Mouse (Mus musculus) liver, adult 2 months (tissue): ENCODE measurements around the gene Slc34a3. TPM values are rescaled to one million over a fixed set of nuclear protein-coding genes. Genes with fewer than 3 reads are reported as not detected.

Experiments used
- DNase-seq: peaks from one replicate; pipeline ENCODE4 v3.0.0-alpha.2; 2011; ENCODE audit warnings: low read depth, low spot score; ENCODE audit errors: extremely low read depth
- H3K27ac ChIP-seq: fragments of 200-500 bp; replicated peaks from 2 replicates; pipeline ENCODE4 v1.5.1; 2012; ENCODE audit warnings: low read depth, mild to moderate bottlenecking, control low read depth, inconsistent platforms, low read length; ENCODE audit not compliant: insufficient read depth
- H3K27me3 ChIP-seq: fragments of 200-500 bp; 2 replicates; pipeline ENCODE4 v1.6.1; 2012; ENCODE audit warnings: mild to moderate bottlenecking, moderate library complexity, low read length, inconsistent platforms; ENCODE audit not compliant: control insufficient read depth, insufficient read depth
- H3K36me3 ChIP-seq: fragments of 200-500 bp; 2 replicates; pipeline ENCODE4 v1.6.1; 2012; ENCODE audit warnings: low read length, inconsistent platforms; ENCODE audit not compliant: control insufficient read depth, insufficient read depth
- H3K4me1 ChIP-seq: fragments of 200-500 bp; 2 replicates; pipeline ENCODE4 v1.6.1; 2011; ENCODE audit warnings: low read length; ENCODE audit not compliant: control insufficient read depth, insufficient read depth
- H3K4me3 ChIP-seq: fragments of 200-500 bp; 2 replicates; pipeline ENCODE4 v1.5.1; 2011; ENCODE audit warnings: low read depth, mild to moderate bottlenecking, control low read depth, low read length, moderate library complexity; ENCODE audit not compliant: insufficient read depth
- H3K79me2 ChIP-seq: fragments of 200-500 bp; 2 replicates; pipeline ENCODE4 v1.6.1; 2012; ENCODE audit warnings: inconsistent platforms, mild to moderate bottlenecking, low read length, moderate library complexity; ENCODE audit not compliant: control insufficient read depth, insufficient read depth
- H3K9ac ChIP-seq: fragments of 200-500 bp; 2 replicates; pipeline ENCODE4 v1.6.1; 2012; ENCODE audit warnings: low read depth, mild to moderate bottlenecking, control low read depth, inconsistent platforms, low read length
- CTCF ChIP-seq: fragments of 200-500 bp; IDR thresholded peaks from 2 replicates; pipeline ENCODE4 v1.5.1; 2011; ENCODE audit warnings: low read depth, low read length, control low read depth
- POLR2A ChIP-seq: fragments of 200-500 bp; IDR thresholded peaks from 2 replicates; pipeline ENCODE4 v1.6.1; 2011; ENCODE audit warnings: low read length, control low read depth; ENCODE audit not compliant: insufficient read depth; ENCODE audit errors: extremely low read depth
- WGBS: fragments of 180-500 bp; shearing (Covaris S2); methylation state at CpG from one replicate; pipeline ENCODE4 v1.1.7; 2018; 5-methylcytosine and 5-hydroxymethylcytosine counted together
- polyA plus RNA-seq: library from polyadenylated mRNA; depleted of rRNA; stranded (reverse); fragments of >200 nt; gene quantifications from 2 replicates; pipeline ENCODE4 v1.2.3, GENCODE M21; 2012
- total RNA-seq: library from RNA; depleted of rRNA; stranded (reverse); fragments of >200 nt; gene quantifications from 2 replicates; pipeline ENCODE4 v1.2.3, GENCODE M21; 2014

The Slc34a3 gene
- total and polyA plus RNA-seq, 2 experiments = not detected

DNA sequence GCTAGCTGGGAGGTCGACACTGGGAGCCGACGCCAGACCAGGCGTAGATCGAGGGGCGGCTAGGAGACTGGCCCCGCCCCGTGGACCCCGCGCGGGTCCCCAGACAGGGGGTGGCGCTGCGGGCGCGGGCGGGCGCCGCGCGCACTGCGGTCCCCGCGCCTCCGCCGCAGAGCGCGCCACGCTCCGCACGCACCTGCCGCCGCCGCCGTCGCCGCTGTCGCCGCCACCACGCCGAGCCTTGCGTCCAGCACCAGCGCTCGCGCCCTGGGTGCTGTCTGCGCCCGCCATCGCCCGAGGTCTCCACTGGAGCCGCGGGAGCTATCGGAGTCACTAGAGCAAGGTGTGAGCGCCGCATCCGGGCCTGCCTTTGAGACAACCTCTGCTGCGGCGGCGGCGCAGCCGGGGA lies 7.9 kb upstream of the Slc34a3 start, which contains the start of the genes Rnf208 and Cysrt1:
Gene Rnf208 (plus strand): TSS at position 155 of the 406 bp plus-strand sequence.
Gene Cysrt1 (minus strand): TSS at position 352 of the 406 bp plus-strand sequence.
- DNase-seq = no peak
- Histone ChIP-seq H3K9ac (peak within 1 kb of the TSS; percentile 33; the same call in 1 of the 2 replicates), H3K27ac (no peak within 1 kb of the TSS), H3K79me2 (no peaks in the 10 kb centered on the region; the same call in 1 of the 2 replicates), H3K36me3 (no peaks in the 10 kb centered on the region), H3K4me3 (peak within 1 kb of the TSS; percentile 24; the same call in 1 of the 2 replicates), H3K27me3 (0 out of 2 replicates have a peak, but pooled peaks cover 7% of the 10 kb centered on the region), H3K4me1 (peaks cover 4% of the 10 kb centered on the region; the same call in 1 of the 2 replicates)
- TF ChIP-seq CTCF (no peak), POLR2A (no peak)
- WGBS = 2% methylated on average over 59 of the region's 59 CpGs

DNA sequence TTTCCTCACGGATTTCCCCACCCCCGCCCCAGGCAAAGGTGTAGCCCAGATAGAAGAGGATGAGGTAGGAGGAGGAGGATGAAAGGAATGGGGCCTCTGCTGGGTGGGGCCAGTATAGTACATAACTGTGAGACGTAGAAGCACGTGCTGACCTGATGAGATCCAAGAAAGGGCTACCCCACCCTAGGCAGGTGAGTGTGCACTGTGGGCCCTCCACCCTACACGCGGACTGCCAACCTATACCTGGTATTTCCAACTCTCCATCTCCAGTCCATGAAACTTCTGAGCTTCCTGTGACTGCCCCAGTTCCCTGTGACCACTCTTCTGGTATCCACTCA lies 7.2 kb upstream of the Slc34a3 start:
- TF ChIP-seq CTCF = no peak
- no peak for TF ChIP-seq POLR2A
- Histone ChIP-seq H3K79me2 (no peaks in the 10 kb centered on the region; the same call in 1 of the 2 replicates), H3K27me3 (0 out of 2 replicates have a peak, but pooled peaks cover 7% of the 10 kb centered on the region), H3K27ac (no peak overlapping the region), H3K36me3 (no peaks in the 10 kb centered on the region), H3K4me3 (no peak overlapping the region), H3K4me1 (peaks cover 4% of the 10 kb centered on the region; the same call in 1 of the 2 replicates), H3K9ac (no peak overlapping the region)
- no peak for DNase-seq
- 17% methylated on average over 6 of the region's 6 CpGs for WGBS

DNA sequence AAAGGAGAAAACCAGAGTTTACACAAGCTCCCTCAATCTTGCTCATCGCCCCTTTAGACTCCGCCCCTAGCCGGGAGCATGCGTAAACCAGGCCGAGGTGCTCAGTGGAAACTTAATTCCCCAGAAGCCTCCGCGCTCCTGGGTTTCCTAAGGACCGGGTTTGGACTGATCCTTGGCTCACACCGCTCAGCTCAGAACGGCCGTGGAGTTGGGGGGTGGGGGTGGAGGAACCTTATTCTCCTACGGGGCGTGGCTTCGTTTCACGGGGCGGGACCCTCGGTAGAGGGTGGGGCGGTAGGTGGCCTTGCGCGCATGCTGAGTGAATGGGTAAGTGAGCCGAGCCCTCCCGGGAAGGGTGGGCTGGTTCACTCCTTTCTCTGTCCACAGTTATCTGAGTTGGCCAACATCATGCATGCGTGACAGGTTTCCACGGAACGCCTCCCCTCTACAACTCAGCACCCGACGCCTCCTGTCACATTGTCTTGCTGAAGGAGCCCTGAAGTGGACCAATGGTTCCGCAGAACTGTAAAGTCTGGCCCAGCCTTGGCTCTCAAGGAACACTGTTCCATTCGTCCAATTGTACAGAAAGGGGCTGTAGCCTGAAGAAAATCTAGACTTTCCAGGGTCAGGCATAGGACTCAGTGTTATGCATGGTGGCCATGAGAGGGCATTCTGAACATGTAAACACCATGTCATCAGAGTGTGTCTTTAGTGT lies 6.7 kb upstream of the Slc34a3 start:
- DNase-seq = no peak
- 4% methylated on average over 29 of the region's 29 CpGs for WGBS
- H3K27me3 ChIP-seq = 0 out of 2 replicates have a peak, but pooled peaks cover 7% of the 10 kb centered on the region
- peak overlapping the region; percentile 6; the same call in 1 of the 2 replicates for H3K9ac ChIP-seq
- TF ChIP-seq CTCF = no peak
- TF ChIP-seq POLR2A = no peak
- H3K4me3 ChIP-seq = peak overlapping the region; percentile 36; the same call in 1 of the 2 replicates
- no peak overlapping the region for H3K27ac ChIP-seq
- H3K36me3 ChIP-seq = no peaks in the 10 kb centered on the region
- peaks cover 4% of the 10 kb centered on the region; the same call in 1 of the 2 replicates for H3K4me1 ChIP-seq
- no peaks in the 10 kb centered on the region; the same call in 1 of the 2 replicates for H3K79me2 ChIP-seq

- Histone ChIP-seq H3K27ac (no peak overlapping the region), H3K4me1 (peaks cover 4% of the 10 kb centered on the region; the same call in 1 of the 2 replicates), H3K27me3 (0 out of 2 replicates have a peak, but pooled peaks cover 7% of the 10 kb centered on the region), H3K36me3 (no peaks in the 10 kb centered on the region), H3K4me3 (no peak overlapping the region), H3K79me2 (no peaks in the 10 kb centered on the region), H3K9ac (no peak overlapping the region)
- WGBS = 71% methylated on average over 8 of the region's 8 CpGs
- TF ChIP-seq POLR2A = no peak
- TF ChIP-seq CTCF = no peak
- no peak for DNase-seq
Observed at GRCm38 (mm10) chr2:25240310-25240709, 6.1 kb upstream of the Slc34a3 start.

GRCm38 (mm10) chr2:25239766-25240165 lies 5.6 kb upstream of the Slc34a3 start:
- TF ChIP-seq POLR2A = no peak
- TF ChIP-seq CTCF = no peak
- Histone ChIP-seq H3K4me3 (no peak overlapping the region), H3K27ac (no peak overlapping the region), H3K36me3 (no peaks in the 10 kb centered on the region), H3K9ac (no peak overlapping the region), H3K27me3 (0 out of 2 replicates have a peak, but pooled peaks cover 7% of the 10 kb centered on the region), H3K79me2 (no peaks in the 10 kb centered on the region), H3K4me1 (peaks cover 4% of the 10 kb centered on the region; the same call in 1 of the 2 replicates)
- WGBS = 83% methylated on average over 3 of the region's 3 CpGs
- no peak for DNase-seq
